Mouse (Mus musculus): ENCODE measurements around the gene Hinfp.

Hinfp gene

GRCm38 (mm10) chr9:44256213-44256612 is 49.3 kb downstream of the Hinfp start:
- DNase-seq = no peak

GRCm38 (mm10) chr9:44255136-44255521 is 50.3 kb downstream of the Hinfp start:
- no peak for DNase-seq

- no peak for DNase-seq
Observed at GRCm38 (mm10) chr9:44254508-44255135, 50.8 kb downstream of the Hinfp start.

GRCm38 (mm10) chr9:44253441-44253840 is 52.0 kb downstream of the Hinfp start:
- DNase-seq = no peak

GRCm38 (mm10) chr9:44251314-44251713 is 54.2 kb downstream of the Hinfp start, which contains the start of gene Pdzd3:
TSS of gene Pdzd3 (minus strand) at chr9:44251471.
- DNase-seq = no peak

GRCm38 (mm10) chr9:44250445-44250844 is 55.0 kb downstream of the Hinfp start:
- DNase-seq = no peak

GRCm38 (mm10) chr9:44249181-44250146 is 56.0 kb downstream of the Hinfp start:
- DNase-seq = peak; percentile 41 to 57

GRCm38 (mm10) chr9:44247907-44248306 is 57.6 kb downstream of the Hinfp start:
- no peak for DNase-seq

- DNase-seq = no peak
Observed at GRCm38 (mm10) chr9:44243621-44244020, 61.9 kb downstream of the Hinfp start.

All from cerebellum, postnatal 36 days (tissue).